Mouse (Mus musculus) liver, embryonic 11.5 days (tissue): ENCODE measurements around the gene Slc12a8. TPM values are rescaled to one million over a fixed set of nuclear protein-coding genes. Genes with fewer than 3 reads are reported as not detected.

ENCODE experiments used
- ATAC-seq: fragments of 200-750 bp; cut with Nextera tagmentation; replicated peaks from 2 replicates; pipeline ENCODE4 v1.8.0; 2017; ENCODE audit warnings: moderate number of reproducible peaks, mild to moderate bottlenecking, moderate TSS enrichment, moderate library complexity; ENCODE audit not compliant: low FRiP score
- DNase-seq: peaks from one replicate; pipeline ENCODE4 v3.0.0-alpha.2; 2017; ENCODE audit warnings: low spot score
- H3K27ac ChIP-seq: fragments of 300-500 bp; sonication (generic); 2 replicates; pipeline ENCODE4 v1.5.1; 2014; ENCODE audit warnings: mild to moderate bottlenecking, low read depth, low read length, control low read depth
- H3K27me3 ChIP-seq: fragments of 300-500 bp; sonication (generic); replicated peaks from 2 replicates; pipeline ENCODE4 v1.6.1; 2014; ENCODE audit warnings: low read length, mixed read lengths; ENCODE audit not compliant: control insufficient read depth, insufficient read depth
- H3K36me3 ChIP-seq: fragments of 300-500 bp; sonication (generic); 2 replicates; pipeline ENCODE4 v1.6.1; 2014; ENCODE audit warnings: mild to moderate bottlenecking, low read length, moderate library complexity, mixed read lengths; ENCODE audit not compliant: control insufficient read depth, insufficient read depth
- H3K4me1 ChIP-seq: fragments of 300-500 bp; sonication (generic); replicated peaks from 2 replicates; pipeline ENCODE4 v1.6.1; 2014; ENCODE audit warnings: low read length, mixed read lengths; ENCODE audit not compliant: control insufficient read depth, insufficient read depth
- H3K4me2 ChIP-seq: fragments of 300-500 bp; sonication (generic); 2 replicates; pipeline ENCODE4 v1.6.1; 2014; ENCODE audit warnings: mild to moderate bottlenecking, control low read depth, moderate library complexity
- H3K4me3 ChIP-seq: fragments of 300-500 bp; sonication (generic); 2 replicates; pipeline ENCODE4 v1.5.1; 2014; ENCODE audit warnings: low read depth, low read length, control low read depth
- H3K9ac ChIP-seq: fragments of 300-500 bp; sonication (generic); 2 replicates; pipeline ENCODE4 v1.6.1; 2014; ENCODE audit warnings: low read depth, low read length, control low read depth
- H3K9me3 ChIP-seq: fragments of 300-500 bp; sonication (generic); 2 replicates; pipeline ENCODE4 v1.6.1; 2016; ENCODE audit warnings: low read length, inconsistent platforms, mixed read lengths; ENCODE audit not compliant: control insufficient read depth
- WGBS: fragments of 180-500 bp; shearing (Covaris S2); extraction: QIAGEN DNeasy Blood & Tissue Kit; methylation state at CpG from one replicate; pipeline ENCODE4 v1.1.7; 2014; 5-methylcytosine and 5-hydroxymethylcytosine counted together
- polyA plus RNA-seq: library from polyadenylated mRNA; unstranded; fragments of >200 nt; fragmentation: Nextera tagmentation; extraction: Ambion mirVana; gene quantifications from 2 replicates; pipeline ENCODE4 v1.2.1, GENCODE M21; 2014

Gene Slc12a8
- polyA plus RNA-seq, 1 experiment from 2014 or later: 0.16 TPM

DNA sequence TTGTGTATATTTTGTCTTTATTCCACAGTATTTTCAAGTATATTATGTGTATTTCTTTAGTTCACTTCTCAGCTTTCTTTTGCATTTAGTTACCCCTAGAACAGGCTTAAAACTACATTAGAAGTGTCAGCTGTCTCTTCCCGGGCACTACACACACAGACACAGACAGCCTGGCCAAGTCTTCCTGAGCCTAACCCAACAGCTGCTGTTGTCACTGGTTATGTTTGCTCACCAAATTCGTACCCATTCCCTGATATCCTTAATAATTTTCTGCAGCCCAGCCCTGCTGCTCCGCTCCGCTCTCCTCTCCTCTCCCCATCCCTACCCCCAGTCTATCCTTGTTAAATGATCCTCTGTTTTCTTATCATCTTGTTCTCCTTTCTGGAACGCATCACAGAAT is 112.4 kb downstream of the Slc12a8 start:
- Histone ChIP-seq H3K9me3 (no peaks in the 10 kb centered on the region), H3K4me3 (no peak overlapping the region), H3K36me3 (no peaks in the 10 kb centered on the region), H3K27me3 (no peaks in the 10 kb centered on the region), H3K4me1 (no peaks in the 10 kb centered on the region), H3K9ac (no peak overlapping the region), H3K4me2 (no peak overlapping the region), H3K27ac (no peak overlapping the region)
- DNase-seq: no peak
- 81% methylated on average over 5 of the region's 5 CpGs for WGBS
- no peak for ATAC-seq

DNA sequence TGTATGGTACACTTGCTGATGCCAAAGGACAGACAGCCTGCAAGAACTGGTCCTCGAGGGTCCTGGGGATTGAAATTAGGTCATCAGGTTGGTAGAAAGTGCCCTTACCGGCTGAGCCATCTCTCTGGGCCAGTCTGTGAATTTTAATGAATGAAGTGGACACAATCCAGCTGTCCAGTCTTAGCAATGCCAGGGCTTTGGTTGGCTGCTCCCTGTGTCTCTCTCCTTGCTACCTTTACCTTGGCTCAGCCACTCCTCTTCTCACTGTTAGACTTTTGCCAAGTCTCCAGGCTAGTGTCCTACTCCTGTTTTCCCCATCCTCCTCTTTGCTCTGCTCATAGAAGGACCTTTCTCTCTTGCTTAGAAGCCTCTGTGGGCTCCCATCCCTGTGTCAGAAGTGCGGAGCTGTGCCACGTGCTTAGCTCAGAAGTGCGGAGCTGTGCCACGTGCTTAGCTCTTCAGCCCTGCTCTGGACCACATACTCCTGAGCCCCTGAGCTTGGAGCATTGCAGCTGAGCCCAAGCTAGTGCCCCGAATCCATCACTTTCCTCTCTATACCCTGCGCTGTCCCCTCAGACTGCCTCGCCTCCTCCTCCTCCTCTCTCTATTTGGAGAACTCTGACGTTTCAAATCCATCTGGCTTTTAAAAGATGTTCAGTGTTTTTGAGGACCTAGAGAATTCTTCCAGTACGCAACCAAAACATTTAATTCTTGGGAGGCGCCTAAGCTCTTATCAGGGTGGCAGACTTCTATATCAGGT is 118.9 kb downstream of the Slc12a8 start:
- Histone ChIP-seq H3K36me3 (no peaks in the 10 kb centered on the region), H3K27me3 (no peaks in the 10 kb centered on the region), H3K4me2 (no peak overlapping the region), H3K27ac (no peak overlapping the region), H3K9ac (no peak overlapping the region), H3K4me3 (no peak overlapping the region), H3K9me3 (no peaks in the 10 kb centered on the region), H3K4me1 (no peaks in the 10 kb centered on the region)
- 69% methylated on average over 12 of the region's 12 CpGs for WGBS
- DNase-seq (no peak), ATAC-seq (no peak)

DNA sequence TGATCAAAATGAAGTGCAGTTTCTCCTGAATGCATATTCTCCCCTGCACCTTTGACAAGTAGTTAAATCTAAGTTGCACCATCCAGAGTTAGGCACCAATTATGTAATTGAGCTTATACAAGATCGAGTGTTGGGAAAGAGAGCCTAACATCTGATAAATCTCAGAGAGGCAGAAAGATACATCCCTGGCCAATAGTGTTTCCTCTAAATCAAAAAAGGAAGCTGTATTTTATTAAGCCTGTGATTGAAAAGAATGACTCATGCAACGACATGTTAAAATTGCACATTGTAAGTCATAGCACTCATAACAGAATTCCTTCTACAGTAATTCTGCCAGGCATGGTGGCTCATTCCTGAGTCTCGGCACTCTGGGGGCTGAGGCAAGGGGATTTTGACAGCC is 124.7 kb downstream of the Slc12a8 start:
- 64% methylated on average over 3 of the region's 3 CpGs for WGBS
- H3K36me3 ChIP-seq: no peaks in the 10 kb centered on the region
- H3K27me3 ChIP-seq: no peaks in the 10 kb centered on the region
- no peak overlapping the region for H3K9ac ChIP-seq
- no peak overlapping the region for H3K4me2 ChIP-seq
- DNase-seq (no peak), ATAC-seq (no peak)
- H3K4me3 ChIP-seq: no peak overlapping the region
- no peaks in the 10 kb centered on the region for H3K4me1 ChIP-seq
- H3K27ac ChIP-seq: no peak overlapping the region
- no peaks in the 10 kb centered on the region for H3K9me3 ChIP-seq

DNA sequence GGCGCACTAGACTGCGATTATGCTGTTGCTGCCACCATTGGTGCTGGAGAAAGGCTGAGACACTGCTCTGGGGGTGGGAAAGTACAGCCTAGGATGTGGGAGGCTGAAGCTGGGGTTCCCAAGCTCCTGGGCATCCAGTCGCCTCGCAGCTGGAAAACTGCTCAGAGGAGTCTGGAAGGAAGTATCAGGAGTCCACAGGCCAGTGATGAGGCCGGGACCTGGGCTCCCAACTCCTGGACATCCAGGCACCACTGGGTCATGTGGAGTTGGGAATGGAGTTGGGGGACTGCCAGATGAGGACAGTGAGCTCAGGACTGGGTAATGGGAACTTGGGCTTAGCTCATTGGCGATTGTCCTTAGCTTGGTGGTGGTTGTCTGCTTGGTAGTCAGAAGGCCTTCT is 136.0 kb downstream of the Slc12a8 start:
- 87% methylated on average over 6 of the region's 6 CpGs for WGBS
- H3K4me1 ChIP-seq: no peaks in the 10 kb centered on the region
- no peak overlapping the region for H3K9ac ChIP-seq
- no peaks in the 10 kb centered on the region for H3K36me3 ChIP-seq
- H3K9me3 ChIP-seq: 0 out of 2 replicates have a peak, but pooled peaks cover 4% of the 10 kb centered on the region
- ATAC-seq (no peak), DNase-seq (no peak)
- H3K27ac ChIP-seq: no peak overlapping the region
- no peaks in the 10 kb centered on the region for H3K27me3 ChIP-seq
- no peak overlapping the region for H3K4me2 ChIP-seq
- no peak overlapping the region for H3K4me3 ChIP-seq

DNA sequence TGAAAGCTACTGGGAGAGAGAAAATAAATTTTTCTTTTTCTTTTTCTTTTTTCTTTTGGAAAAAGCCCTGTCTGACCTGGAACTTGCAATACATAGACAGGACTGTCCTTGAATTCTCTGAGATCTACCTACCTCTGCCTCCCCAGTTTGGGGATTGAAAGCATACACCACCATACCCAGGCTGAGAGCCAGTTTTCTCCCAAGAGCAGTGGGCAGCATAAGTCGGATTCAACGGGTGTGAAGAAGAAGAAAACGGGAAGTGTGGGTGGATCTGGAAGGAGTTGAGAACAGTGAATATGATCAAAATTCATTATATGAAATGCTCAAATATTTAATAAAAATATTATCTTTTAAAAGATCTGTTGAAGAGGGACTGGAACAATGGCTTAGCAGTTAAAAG is 138.3 kb downstream of the Slc12a8 start:
- Histone ChIP-seq H3K9me3 (0 out of 2 replicates have a peak, but pooled peaks cover 2% of the 10 kb centered on the region), H3K4me3 (no peak overlapping the region), H3K27me3 (no peaks in the 10 kb centered on the region), H3K36me3 (no peaks in the 10 kb centered on the region), H3K4me2 (no peak overlapping the region), H3K4me1 (no peaks in the 10 kb centered on the region), H3K9ac (no peak overlapping the region), H3K27ac (no peak overlapping the region)
- WGBS: 91% methylated on average over 3 of the region's 3 CpGs
- DNase-seq: no peak
- ATAC-seq: no peak

DNA sequence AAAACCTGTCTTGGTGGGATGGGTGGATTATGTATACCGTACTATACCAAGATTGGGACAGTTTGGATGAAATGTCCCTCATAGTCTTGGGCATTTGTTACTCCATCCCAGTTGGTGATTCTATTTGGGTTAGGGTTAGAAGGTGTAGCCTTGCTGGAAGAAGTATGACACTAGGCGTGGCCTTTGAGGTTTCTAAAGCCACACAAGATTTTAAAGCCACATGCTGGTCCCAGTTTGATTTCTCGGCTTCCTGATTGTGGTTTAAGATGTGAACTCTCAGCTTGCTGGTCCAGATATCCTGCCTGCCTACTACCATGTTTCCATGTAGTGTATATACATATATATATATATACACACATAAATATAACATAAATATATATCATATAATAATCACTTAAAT is 140.1 kb downstream of the Slc12a8 start:
- H3K27ac ChIP-seq: no peak overlapping the region
- H3K4me1 ChIP-seq: no peaks in the 10 kb centered on the region
- H3K9me3 ChIP-seq: no peaks in the 10 kb centered on the region
- 53% methylated on average over 3 of the region's 3 CpGs for WGBS
- H3K4me3 ChIP-seq: no peak overlapping the region
- H3K4me2 ChIP-seq: no peak overlapping the region
- H3K27me3 ChIP-seq: no peaks in the 10 kb centered on the region
- H3K36me3 ChIP-seq: no peaks in the 10 kb centered on the region
- no peak overlapping the region for H3K9ac ChIP-seq
- DNase-seq (no peak), ATAC-seq (no peak)

DNA sequence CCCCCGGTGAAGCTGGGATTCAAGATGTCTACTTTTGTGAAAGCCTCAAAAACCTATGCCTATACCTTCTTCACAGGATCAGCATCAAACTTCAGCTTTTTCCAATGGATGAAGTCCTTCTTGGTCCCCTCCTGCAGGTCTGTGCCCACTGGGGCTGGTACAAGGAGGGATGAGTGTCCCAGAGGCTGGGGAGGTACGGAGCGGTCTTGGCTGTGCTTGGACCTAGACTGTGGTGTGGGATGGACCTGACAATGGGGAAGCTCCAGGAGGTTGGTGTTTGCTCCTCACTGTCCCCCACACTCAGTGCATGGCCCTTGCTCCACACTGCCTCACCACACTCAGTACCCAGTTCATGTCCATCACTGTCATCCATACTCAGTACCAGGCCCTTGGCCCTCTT is 141.0 kb downstream of the Slc12a8 start:
- H3K4me1 ChIP-seq: no peaks in the 10 kb centered on the region
- no peaks in the 10 kb centered on the region for H3K36me3 ChIP-seq
- H3K4me2 ChIP-seq: no peak overlapping the region
- WGBS: 96% methylated on average over 3 of the region's 3 CpGs
- H3K9me3 ChIP-seq: no peaks in the 10 kb centered on the region
- ATAC-seq: no peak
- no peak overlapping the region for H3K4me3 ChIP-seq
- no peaks in the 10 kb centered on the region for H3K27me3 ChIP-seq
- no peak overlapping the region for H3K27ac ChIP-seq
- H3K9ac ChIP-seq: no peak overlapping the region
- no peak for DNase-seq

DNA sequence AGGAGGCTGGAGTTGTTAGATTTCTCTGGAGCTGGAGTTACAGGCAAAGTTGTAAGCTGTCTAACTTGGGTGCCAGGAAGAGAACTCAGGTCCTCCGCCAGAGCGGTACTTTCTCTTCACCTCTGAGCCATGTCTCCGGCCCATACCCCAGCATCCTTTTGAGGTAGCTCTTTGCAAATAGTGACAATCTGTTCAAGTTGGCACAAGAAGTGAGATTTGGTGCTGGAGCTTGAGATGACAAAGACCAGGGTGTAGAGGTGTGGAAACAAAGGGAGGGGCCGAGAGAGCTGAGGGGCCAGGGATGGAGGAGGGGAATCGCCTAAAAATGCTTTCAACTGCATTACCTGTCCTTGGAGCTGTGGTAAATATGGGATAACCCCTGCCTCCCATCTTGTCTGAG is 142.4 kb downstream of the Slc12a8 start:
- Histone ChIP-seq H3K9ac (no peak overlapping the region), H3K27ac (no peak overlapping the region), H3K4me3 (no peak overlapping the region), H3K9me3 (no peaks in the 10 kb centered on the region), H3K4me1 (no peaks in the 10 kb centered on the region), H3K36me3 (no peaks in the 10 kb centered on the region), H3K27me3 (no peaks in the 10 kb centered on the region), H3K4me2 (no peak overlapping the region)
- DNase-seq (no peak), ATAC-seq (no peak)
- 84% methylated on average over 5 of the region's 5 CpGs for WGBS

DNA sequence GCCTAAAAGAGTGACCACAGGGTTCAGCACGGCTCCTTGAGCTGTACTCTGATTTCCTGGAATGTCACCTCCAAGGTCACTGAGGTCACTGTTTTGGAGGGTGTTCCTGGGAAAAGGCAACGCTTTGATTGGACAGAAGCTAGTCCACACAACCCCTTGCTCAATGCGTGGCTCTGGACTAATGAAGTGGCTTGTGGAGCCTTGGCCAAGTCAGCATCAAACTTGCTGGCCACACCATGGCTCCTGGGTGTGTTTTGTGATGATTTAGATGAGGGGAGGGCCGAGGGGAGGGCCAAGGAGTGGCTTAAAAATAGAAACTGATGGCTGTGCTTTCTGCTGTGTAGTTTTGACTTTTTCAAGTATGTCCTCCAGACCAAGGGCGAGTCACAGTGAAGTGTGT is 143.0 kb downstream of the Slc12a8 start:
- Histone ChIP-seq H3K4me2 (no peak overlapping the region), H3K27ac (no peak overlapping the region), H3K4me3 (no peak overlapping the region), H3K4me1 (no peaks in the 10 kb centered on the region), H3K9me3 (no peaks in the 10 kb centered on the region), H3K27me3 (no peaks in the 10 kb centered on the region), H3K36me3 (no peaks in the 10 kb centered on the region), H3K9ac (no peak overlapping the region)
- WGBS: 64% methylated on average over 5 of the region's 5 CpGs
- ATAC-seq (no peak), DNase-seq (no peak)
